Mouse (Mus musculus): ENCODE measurements around the gene Fam83e.

Gene Fam83e

DNA sequence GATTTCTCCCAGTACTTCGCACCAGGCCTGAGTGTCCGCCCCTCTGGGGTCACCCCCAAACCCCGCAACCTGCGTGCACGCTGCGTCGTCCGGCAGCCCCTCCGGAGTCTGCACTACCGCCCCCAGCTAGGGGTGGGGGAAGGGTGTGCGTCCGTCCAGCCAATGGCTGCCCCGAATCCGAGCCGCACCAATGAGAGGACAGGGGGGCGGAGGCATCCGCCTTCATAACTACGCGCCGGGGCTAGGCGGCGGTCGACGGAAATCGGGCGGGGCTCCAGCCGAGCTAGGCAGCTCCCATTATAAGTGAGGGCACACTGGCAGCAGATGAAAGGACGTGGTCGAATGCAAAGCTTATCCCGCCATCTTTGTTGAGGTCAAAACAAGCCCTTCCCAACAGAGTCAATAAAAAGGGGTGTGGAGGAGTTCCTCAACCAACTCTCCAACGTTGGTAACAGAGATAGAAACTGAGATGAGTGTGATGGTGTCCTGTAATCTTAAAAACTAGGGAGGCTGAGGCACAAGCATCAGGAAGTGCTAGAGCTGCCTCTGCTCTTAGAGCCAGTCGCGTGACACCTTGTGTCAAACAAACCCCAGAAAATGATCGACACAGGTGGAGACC is 5.8 kb upstream of the Fam83e start, which contains the start of gene Rpl18:
Gene Rpl18, plus strand, starts transcription at position 368 of the 619 bp plus-strand sequence.
- 6% methylated on average over 34 of the region's 34 CpGs for whole genome bisulfite sequencing

- 77% methylated on average over 19 of the region's 19 CpGs for WGBS
These were observed 5.1 kb upstream of the Fam83e start for GRCm38 (mm10) chr7:45715741-45716459.

GRCm38 (mm10) chr7:45716460-45716857 is 4.6 kb upstream of the Fam83e start:
- 86% methylated on average over 3 of the region's 3 CpGs for whole genome bisulfite sequencing

- WGBS = 5% methylated on average over 31 of the region's 31 CpGs
These were observed 3.8 kb upstream of the Fam83e start for GRCm38 (mm10) chr7:45716952-45717917.

GRCm38 (mm10) chr7:45717918-45718297 is 3.1 kb upstream of the Fam83e start, which contains the start of gene Sphk2:
Sphk2 (minus strand) TSS chr7:45718002.
- under 1% methylated on average over 41 of the region's 41 CpGs for WGBS

- under 1% methylated on average over 20 of the region's 20 CpGs for WGBS
These were observed 2.7 kb upstream of the Fam83e start for GRCm38 (mm10) chr7:45718331-45718730.

DNA sequence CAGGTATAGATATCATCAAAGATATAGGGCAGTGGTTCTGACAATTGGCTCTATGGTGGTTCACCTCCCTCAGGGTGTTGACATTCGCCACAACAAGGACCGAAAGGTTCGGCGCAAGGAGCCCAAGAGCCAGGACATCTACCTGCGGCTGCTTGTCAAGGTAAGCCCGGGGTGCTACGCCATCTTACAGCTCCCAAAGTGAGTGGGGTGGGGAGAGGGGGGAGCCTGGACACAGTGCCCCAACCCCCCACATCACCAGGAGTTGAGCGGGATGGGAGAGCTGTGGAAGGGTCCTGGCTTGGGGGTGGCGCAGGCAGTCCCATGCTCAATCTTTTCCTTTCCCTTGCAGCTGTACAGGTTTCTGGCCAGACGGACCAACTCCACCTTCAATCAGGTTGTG is 1.8 kb upstream of the Fam83e start:
- WGBS = 83% methylated on average over 10 of the region's 10 CpGs

DNA sequence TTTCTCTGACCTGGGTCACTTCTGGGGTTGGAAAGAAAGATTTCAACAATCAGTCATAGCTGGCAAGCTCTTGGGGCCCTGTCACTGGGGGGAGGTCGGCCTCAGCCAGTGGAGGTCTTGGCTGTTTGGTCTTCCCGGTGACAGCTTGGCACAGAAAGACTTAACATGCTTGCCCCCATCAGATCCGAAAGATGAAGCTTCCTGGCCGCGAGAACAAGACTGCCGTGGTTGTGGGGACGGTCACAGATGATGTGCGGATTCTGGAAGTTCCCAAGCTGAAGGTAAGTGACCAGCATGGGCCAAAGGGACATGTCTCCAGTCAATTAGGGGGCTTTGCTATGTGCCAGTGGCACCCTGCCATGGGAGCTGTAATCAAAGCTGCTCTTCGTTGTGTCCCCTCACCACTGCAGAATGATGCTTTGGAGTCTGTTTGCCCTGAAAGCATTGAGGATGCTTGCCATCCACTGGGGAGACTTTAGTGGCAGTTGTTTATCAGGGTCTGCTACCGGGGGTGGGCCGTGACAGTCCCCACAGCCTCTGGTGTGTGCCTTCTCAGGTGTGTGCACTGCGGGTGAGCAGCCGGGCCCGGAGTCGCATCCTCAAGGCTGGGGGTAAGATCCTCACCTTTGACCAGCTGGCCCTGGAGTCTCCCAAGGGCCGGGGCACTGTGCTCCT is 1.1 kb upstream of the Fam83e start:
- WGBS = 86% methylated on average over 16 of the region's 16 CpGs

GRCm38 (mm10) chr7:45721234-45721571 is 191 bp downstream of the Fam83e start:
- WGBS = 66% methylated on average over 7 of the region's 7 CpGs

DNA sequence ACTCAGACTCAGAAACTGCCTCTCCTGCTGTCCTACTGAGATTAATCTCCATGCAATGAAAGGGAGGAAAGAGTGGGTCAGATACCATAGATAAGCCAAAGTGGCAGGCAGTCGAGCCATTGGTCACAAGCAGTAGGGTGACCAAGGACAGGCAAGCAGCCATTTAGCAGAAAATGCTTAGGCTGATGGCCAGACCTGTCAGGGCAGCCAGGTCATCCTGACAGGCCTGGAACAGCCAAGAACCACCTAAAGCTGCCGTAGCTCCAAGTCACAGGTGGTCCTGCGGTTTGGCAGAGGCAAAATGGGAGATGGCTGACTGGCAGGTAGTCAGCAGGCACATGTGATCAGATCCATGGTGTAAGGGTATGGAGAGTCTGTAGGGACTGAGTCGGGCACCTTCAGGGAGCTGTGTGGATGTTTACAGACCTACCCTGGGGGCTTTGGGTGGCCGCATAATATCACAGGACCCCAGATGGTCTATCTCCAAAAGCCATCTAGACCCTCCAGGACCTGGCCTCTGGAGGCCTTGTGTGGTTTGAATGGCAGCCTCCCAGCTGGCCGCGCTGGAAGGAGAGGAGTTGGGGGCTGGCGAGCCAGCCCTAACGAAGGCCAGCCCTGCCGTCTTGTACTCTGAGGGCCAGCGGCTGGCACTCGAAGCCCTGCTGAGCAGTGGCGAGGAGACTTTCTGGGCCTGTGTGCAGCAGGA is 783 bp downstream of the Fam83e start:
- 68% methylated on average over 13 of the region's 13 CpGs for WGBS

- WGBS = 74% methylated on average over 13 of the region's 13 CpGs
These were observed 1.3 kb downstream of the Fam83e start for GRCm38 (mm10) chr7:45722348-45722713.

GRCm38 (mm10) chr7:45723301-45723700 is 2.3 kb downstream of the Fam83e start:
- 88% methylated on average over 4 of the region's 4 CpGs for WGBS

DNA sequence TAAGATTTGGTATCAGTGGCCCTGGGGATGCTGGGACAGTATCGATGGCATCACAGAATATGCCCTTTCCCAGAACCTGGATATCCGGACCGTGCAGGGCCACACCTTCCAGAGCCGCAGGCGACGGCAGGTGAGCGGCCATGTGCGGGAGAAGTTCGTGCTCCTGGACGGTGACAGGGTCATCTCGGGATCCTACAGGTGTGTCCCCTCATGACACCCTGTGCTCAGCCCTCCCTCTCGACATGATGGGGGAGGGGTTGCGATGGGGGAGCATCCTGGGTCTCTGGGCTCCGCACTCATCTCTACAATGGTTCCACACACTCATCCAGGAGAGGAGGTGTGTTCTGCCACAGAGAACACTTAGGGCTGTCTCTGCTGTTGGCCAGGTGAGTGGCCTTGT is 2.8 kb downstream of the Fam83e start:
- 95% methylated on average over 14 of the region's 14 CpGs for WGBS

GRCm38 (mm10) chr7:45725151-45725550 is 4.1 kb downstream of the Fam83e start:
- WGBS = 87% methylated on average over 9 of the region's 9 CpGs

- 92% methylated on average over 11 of the region's 11 CpGs for WGBS
These were observed 4.7 kb downstream of the Fam83e start, which contains the start of gene Spaca4 for GRCm38 (mm10) chr7:45725713-45726112. Spaca4 (minus strand) TSS chr7:45725813.

- WGBS = 94% methylated on average over 10 of the region's 10 CpGs
These were observed 5.4 kb downstream of the Fam83e start for GRCm38 (mm10) chr7:45726419-45726818.

- WGBS = 86% methylated on average over 3 of the region's 3 CpGs
These were observed 6.6 kb downstream of the Fam83e start for GRCm38 (mm10) chr7:45727625-45728024.

DNA sequence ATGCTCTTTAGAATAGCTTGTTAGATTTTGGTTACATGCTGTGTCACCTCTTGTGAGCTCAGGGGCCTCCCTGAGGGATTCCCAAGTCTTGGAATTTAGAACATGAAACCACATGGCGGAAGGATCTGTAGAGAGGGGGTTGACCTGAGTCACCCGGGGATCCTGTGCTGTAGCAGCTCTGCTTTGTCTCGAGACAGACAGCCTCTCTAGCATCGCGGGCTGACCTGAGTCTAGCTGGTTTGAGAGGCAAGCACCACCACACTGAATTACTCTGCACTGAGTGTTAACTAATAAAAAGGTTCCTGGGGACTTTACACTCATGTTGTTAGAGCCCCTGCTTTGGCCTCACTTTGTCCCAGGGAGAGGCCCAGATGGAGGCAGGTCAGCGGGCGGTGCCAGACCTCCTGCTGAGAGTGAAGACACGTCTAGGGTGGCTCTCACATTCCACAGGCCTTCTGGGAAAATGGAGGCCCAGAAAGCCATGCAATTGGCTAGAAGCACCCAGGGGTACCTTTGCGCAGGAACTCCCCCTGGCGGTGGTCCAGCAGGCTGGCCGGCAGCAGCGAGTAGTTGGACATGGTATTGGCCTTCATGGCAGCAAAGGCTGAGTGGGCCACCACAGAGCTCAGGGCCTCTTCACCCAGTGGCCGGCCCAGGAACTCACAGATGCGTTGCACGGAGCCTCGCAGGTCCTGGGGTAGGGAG is 9.9 kb downstream of the Fam83e start:
- WGBS = 51% methylated on average over 16 of the region's 16 CpGs

DNA sequence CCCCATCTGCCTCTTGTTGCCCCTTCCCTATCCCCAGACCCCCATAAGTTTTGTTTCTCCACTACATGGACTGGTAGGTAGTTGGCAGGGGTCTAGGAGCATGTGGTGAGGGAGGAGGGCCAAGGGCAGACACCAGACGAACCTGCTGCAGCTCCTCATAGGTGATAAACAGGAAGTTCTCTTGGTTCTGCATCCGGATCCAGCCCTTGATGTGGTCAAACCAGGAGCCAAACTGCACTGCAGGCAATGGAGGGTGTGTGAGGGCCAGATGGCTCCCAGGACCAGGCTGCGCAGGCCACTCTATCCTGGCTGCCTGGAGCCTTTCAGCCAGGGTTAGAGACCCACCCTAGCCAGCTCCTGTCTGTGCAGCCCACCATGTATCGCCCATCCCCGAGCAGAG is 12.5 kb downstream of the Fam83e start:
- 89% methylated on average over 5 of the region's 5 CpGs for WGBS

- WGBS = 8% methylated on average over 9 of the region's 9 CpGs
These were observed 18.3 kb downstream of the Fam83e start for GRCm38 (mm10) chr7:45739162-45739763.
